Mouse (Mus musculus) lung, postnatal 0 days (tissue): ENCODE data around the gene Ptpra. TPM values are rescaled to one million over a fixed set of nuclear protein-coding genes. Genes with fewer than 3 reads are reported as not detected.
"Not testable (repeated sequence)": the region's sequence is repeated elsewhere in the genome, so short reads cannot be mapped to it uniquely, and the experiment has no call there.

Experiments
- ATAC-seq: fragments of 200-750 bp; cut with Nextera tagmentation; 2 replicates; pipeline ENCODE4 v1.8.0; 2017; ENCODE audit warnings: moderate library complexity
- DNase-seq: peaks from one replicate; pipeline ENCODE4 v3.0.0-alpha.2; 2016; ENCODE audit warnings: low spot score
- H3K27ac ChIP-seq: fragments of 300-500 bp; sonication (generic); 2 replicates; pipeline ENCODE4 v1.5.1; 2014; ENCODE audit warnings: antibody characterized with exemption, mild to moderate bottlenecking, low read length, mixed read lengths
- H3K27me3 ChIP-seq: fragments of 300-500 bp; sonication (generic); replicated peaks from 2 replicates; pipeline ENCODE4 v1.6.1; 2014; ENCODE audit warnings: low read length, mixed read lengths; ENCODE audit not compliant: insufficient read depth
- H3K36me3 ChIP-seq: fragments of 300-500 bp; sonication (generic); 2 replicates; pipeline ENCODE4 v1.6.1; 2014; ENCODE audit warnings: low read length, mixed read lengths; ENCODE audit not compliant: insufficient read depth
- H3K4me1 ChIP-seq: fragments of 300-500 bp; sonication (generic); 2 replicates; pipeline ENCODE4 v1.6.1; 2014; ENCODE audit warnings: antibody characterized with exemption, low read depth, low read length, mixed read lengths; ENCODE audit not compliant: insufficient read depth
- H3K4me2 ChIP-seq: fragments of 300-500 bp; sonication (generic); replicated peaks from 2 replicates; pipeline ENCODE4 v1.6.1; 2014; ENCODE audit warnings: low read depth, mild to moderate bottlenecking, low read length, moderate library complexity, mixed read lengths
- H3K4me3 ChIP-seq: fragments of 300-500 bp; sonication (generic); 2 replicates; pipeline ENCODE4 v1.5.1; 2014; ENCODE audit warnings: low read depth, low read length
- H3K9ac ChIP-seq: fragments of 300-500 bp; sonication (generic); replicated peaks from 2 replicates; pipeline ENCODE4 v1.6.1; 2014; ENCODE audit warnings: low read depth, mild to moderate bottlenecking
- H3K9me3 ChIP-seq: fragments of 300-500 bp; sonication (generic); 2 replicates; pipeline ENCODE4 v1.6.1; 2016; ENCODE audit warnings: low read length, mixed read lengths
- CTCF ChIP-seq: IDR thresholded peaks from 2 replicates; pipeline ENCODE4 v1.5.1; 2016; ENCODE audit warnings: antibody characterized with exemption, mild to moderate bottlenecking
- EP300 ChIP-seq: IDR thresholded peaks from 2 replicates; pipeline ENCODE4 v1.6.1; 2016; ENCODE audit warnings: antibody characterized with exemption, mild to moderate bottlenecking, control low read depth
- WGBS: fragments of 180-500 bp; shearing (Covaris S2); extraction: QIAGEN DNeasy Blood & Tissue Kit; methylation state at CpG from one replicate; pipeline ENCODE4 v1.1.7; 2014; 5-methylcytosine and 5-hydroxymethylcytosine counted together
- polyA plus RNA-seq: library from polyadenylated mRNA; unstranded; fragments of >200 nt; fragmentation: Nextera tagmentation; extraction: Ambion mirVana; gene quantifications from 2 replicates; pipeline ENCODE4 v1.2.1, GENCODE M21; 2015

Gene Ptpra
- polyA plus RNA-seq, 1 experiment from 2014 or later = 46.1 TPM

- H3K4me1 ChIP-seq = no peaks in the 10 kb centered on the region
- no peak overlapping the region for H3K9ac ChIP-seq
- ATAC-seq (no peak), DNase-seq (no peak)
- H3K27me3 ChIP-seq = no peaks in the 10 kb centered on the region
- no peak overlapping the region for H3K4me3 ChIP-seq
- H3K27ac ChIP-seq = no peak overlapping the region
- 97% methylated on average over 8 of the region's 8 CpGs for WGBS
- no peaks in the 10 kb centered on the region for H3K9me3 ChIP-seq
- TF ChIP-seq EP300 = no peak
- TF ChIP-seq CTCF = no peak
- 0 out of 2 replicates have a peak, but pooled peaks cover under 1% of the 10 kb centered on the region for H3K36me3 ChIP-seq
- H3K4me2 ChIP-seq = no peak overlapping the region
Observed at GRCm38 (mm10) chr2:130513907-130514306, 63.8 kb downstream of the Ptpra start.

- no peak overlapping the region for H3K27ac ChIP-seq
- ATAC-seq = no peak
- peaks cover 9% of the 10 kb centered on the region; the same call in 1 of the 2 replicates for H3K36me3 ChIP-seq
- H3K9ac ChIP-seq = no peak overlapping the region
- no peaks in the 10 kb centered on the region for H3K9me3 ChIP-seq
- H3K4me2 ChIP-seq = no peak overlapping the region
- 82% methylated on average over 5 of the region's 5 CpGs for WGBS
- no peak for DNase-seq
- no peaks in the 10 kb centered on the region for H3K27me3 ChIP-seq
- H3K4me3 ChIP-seq = no peak overlapping the region
- TF ChIP-seq CTCF (no peak), EP300 (no peak)
- no peaks in the 10 kb centered on the region for H3K4me1 ChIP-seq
Observed at GRCm38 (mm10) chr2:130515791-130516190, 65.7 kb downstream of the Ptpra start.

GRCm38 (mm10) chr2:130521927-130522326 is 71.8 kb downstream of the Ptpra start:
- 93% methylated on average over 2 of the region's 2 CpGs for WGBS
- H3K4me3 ChIP-seq = no peak overlapping the region
- no peak overlapping the region for H3K9ac ChIP-seq
- no peaks in the 10 kb centered on the region for H3K4me1 ChIP-seq
- no peaks in the 10 kb centered on the region for H3K9me3 ChIP-seq
- no peak for ATAC-seq
- H3K27ac ChIP-seq = no peak overlapping the region
- no peaks in the 10 kb centered on the region for H3K27me3 ChIP-seq
- no peak for DNase-seq
- H3K4me2 ChIP-seq = no peak overlapping the region
- no peak for TF ChIP-seq EP300
- TF ChIP-seq CTCF = no peak
- peaks cover 13% of the 10 kb centered on the region; the same call in 1 of the 2 replicates for H3K36me3 ChIP-seq

GRCm38 (mm10) chr2:130525480-130525879 is 75.4 kb downstream of the Ptpra start:
- H3K4me2 ChIP-seq, H3K4me3 ChIP-seq, H3K27me3 ChIP-seq, DNase-seq, H3K9me3 ChIP-seq, H3K4me1 ChIP-seq, H3K27ac ChIP-seq, ATAC-seq, H3K36me3 ChIP-seq, H3K9ac ChIP-seq: not testable (repeated sequence)
- 90% methylated on average over 3 of the region's 4 CpGs for WGBS

- H3K27ac ChIP-seq = no peak overlapping the region
- H3K27me3 ChIP-seq = no peaks in the 10 kb centered on the region
- H3K9ac ChIP-seq = no peak overlapping the region
- no peak for ATAC-seq
- H3K4me3 ChIP-seq = no peak overlapping the region
- peaks cover 4% of the 10 kb centered on the region; the same call in 1 of the 2 replicates for H3K36me3 ChIP-seq
- no peak for DNase-seq
- WGBS = 86% methylated on average over 6 of the region's 6 CpGs
- H3K9me3 ChIP-seq = no peaks in the 10 kb centered on the region
- H3K4me2 ChIP-seq = no peak overlapping the region
- H3K4me1 ChIP-seq = no peaks in the 10 kb centered on the region
- TF ChIP-seq EP300 (no peak), CTCF (no peak)
Observed at GRCm38 (mm10) chr2:130528457-130528856, 78.4 kb downstream of the Ptpra start.

- Histone ChIP-seq H3K9ac (no peak overlapping the region), H3K27me3 (no peaks in the 10 kb centered on the region), H3K4me2 (no peak overlapping the region), H3K36me3 (peaks cover 4% of the 10 kb centered on the region; the same call in 1 of the 2 replicates), H3K4me3 (no peak overlapping the region), H3K4me1 (no peaks in the 10 kb centered on the region), H3K27ac (no peak overlapping the region), H3K9me3 (no peaks in the 10 kb centered on the region)
- no peak for ATAC-seq
- WGBS = 90% methylated on average over 2 of the region's 2 CpGs
- no peak for TF ChIP-seq CTCF
- TF ChIP-seq EP300 = no peak
- DNase-seq = no peak
Observed at GRCm38 (mm10) chr2:130529290-130529689, 79.2 kb downstream of the Ptpra start.

GRCm38 (mm10) chr2:130529925-130530324 is 79.8 kb downstream of the Ptpra start:
- Histone ChIP-seq H3K4me1 (no peaks in the 10 kb centered on the region), H3K27ac (no peak overlapping the region), H3K36me3 (peaks cover 9% of the 10 kb centered on the region; the same call in 1 of the 2 replicates), H3K4me3 (no peak overlapping the region), H3K9ac (no peak overlapping the region), H3K9me3 (no peaks in the 10 kb centered on the region), H3K27me3 (no peaks in the 10 kb centered on the region), H3K4me2 (no peak overlapping the region)
- no peak for DNase-seq
- 89% methylated on average over 7 of the region's 7 CpGs for WGBS
- TF ChIP-seq CTCF (no peak), EP300 (no peak)
- ATAC-seq = no peak
